Mouse (Mus musculus): Measurements from ENCODE around the gene Lce1b.
A peak's percentile ranks its signal among the peaks of the same experiment; 100 is the strongest.

Gene Lce1b

DNA sequence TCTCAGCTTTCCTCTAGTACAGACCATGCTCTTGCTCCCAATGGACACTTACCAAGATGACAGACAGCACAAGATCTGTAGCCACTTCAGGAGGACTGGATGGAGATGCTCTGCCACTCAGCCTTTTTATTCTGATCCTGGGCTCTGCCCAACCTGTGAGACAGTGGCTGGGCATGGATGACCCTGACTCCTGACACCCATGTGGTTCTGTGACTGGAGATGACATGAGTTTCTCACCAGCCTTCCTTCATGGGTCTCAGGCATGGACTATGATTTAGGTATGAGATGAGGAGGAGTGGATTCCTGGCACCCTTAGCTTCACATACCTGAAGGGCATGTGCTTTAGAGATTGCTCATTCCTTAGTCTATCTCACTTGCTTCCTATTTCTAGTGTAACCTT, at the start of gene Lce1b:
Gene Lce1b (minus strand): TSS at position 101 of the 400 bp plus-strand sequence.
- no peak for DNase-seq

DNA sequence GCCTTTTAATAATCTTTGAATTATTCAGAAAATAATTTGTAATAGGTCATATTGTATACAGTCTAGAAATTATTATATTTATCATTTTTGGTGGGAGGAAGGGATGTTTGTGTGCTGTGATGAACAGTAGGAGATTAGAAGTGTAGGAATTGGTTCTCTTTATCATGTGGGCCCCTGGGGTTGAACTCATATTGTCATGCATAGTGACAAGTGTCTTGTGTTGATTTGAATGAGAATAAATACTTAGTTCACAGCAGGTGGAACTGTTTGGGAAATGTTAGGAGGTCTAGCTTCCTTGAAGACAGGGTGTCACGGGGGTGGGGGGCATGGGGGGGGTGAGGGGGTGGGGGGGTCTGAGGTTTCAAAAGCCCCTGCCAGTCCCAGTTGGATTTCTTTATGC, 37.9 kb upstream of the Lce1b start:
- no peak for DNase-seq

DNA sequence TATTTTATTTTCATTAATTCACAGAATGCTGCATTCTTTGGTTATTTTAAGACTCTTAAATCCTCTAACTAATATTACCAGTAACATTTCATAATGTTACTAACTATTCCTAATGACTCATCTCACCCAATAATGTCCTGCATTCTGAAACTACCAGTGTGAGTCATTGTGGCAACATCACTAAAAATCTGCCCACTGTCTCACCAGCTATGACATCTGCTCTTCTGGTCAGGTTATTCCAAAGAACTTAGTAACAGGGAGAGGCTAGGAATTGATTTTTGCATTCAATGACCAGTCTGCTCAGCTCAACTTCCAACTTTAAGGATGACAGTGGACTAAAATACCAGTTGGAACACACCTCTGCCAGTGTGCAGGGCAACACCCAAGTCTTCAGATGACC, 35.0 kb upstream of the Lce1b start:
- no peak for DNase-seq

DNA sequence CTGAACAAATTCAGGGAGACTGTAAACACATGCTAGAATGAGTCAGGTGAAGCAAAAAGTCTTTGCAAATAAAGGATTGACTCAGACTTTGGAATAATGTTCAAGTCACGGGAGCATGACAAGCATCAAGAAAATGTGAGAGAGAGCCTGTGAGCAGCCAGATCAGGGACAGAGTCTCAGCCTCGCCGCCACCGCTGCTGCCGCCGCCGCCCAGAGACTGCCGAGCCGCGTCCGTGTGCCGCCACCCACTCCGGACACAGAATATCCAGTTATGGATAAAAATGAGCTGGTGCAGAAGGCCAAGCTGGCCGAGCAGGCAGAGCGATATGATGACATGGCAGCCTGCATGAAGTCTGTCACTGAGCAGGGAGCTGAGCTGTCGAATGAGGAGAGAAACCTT, 32.4 kb upstream of the Lce1b start:
- DNase-seq, result peak; percentile 30 to 40

DNA sequence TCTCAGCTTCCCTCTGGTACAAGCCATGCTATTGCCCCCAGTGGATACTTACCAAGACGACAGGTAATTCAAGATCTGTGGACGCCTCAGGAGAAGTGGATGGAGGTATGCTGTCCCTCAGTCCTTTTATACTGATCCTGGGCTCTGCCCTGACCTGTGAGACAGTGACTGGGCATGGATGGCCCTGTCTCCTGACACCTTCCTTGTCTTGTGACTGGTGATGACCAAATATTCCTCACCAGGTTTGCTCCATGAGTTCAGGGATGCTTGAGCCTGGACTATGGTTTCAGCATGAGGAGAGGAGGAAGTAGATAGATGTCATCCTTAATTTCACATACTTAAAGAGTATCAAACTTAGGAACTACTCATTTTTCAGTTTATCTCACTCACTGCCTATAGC, 30.4 kb upstream of the Lce1b start, which contains the start of gene Lce1d:
Gene Lce1d (minus strand): TSS at position 101 of the 400 bp plus-strand sequence.
- DNase-seq, result no peak

DNA sequence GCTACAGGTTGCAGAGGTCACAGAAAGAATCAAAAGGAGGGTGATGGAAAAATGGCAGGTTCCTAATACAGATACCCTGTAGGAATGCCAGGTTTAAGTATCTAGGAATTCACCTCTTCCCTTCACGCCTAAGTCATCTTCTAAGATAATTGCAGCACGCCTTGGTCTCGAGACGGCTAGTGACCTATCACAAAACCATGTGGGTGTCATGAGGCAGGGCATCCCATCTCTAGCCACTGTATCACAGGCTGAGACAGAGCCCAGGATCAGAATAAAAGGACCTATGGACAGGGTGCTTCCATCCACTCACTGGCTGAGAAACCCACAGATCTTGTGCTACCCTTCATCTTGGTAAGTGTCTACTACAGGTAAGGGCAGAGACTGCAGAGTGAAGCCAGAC, 22.2 kb upstream of the Lce1b start, which contains the start of gene Lce1c:
Gene Lce1c (plus strand): TSS at position 301 of the 400 bp plus-strand sequence.
- no peak for DNase-seq

DNA sequence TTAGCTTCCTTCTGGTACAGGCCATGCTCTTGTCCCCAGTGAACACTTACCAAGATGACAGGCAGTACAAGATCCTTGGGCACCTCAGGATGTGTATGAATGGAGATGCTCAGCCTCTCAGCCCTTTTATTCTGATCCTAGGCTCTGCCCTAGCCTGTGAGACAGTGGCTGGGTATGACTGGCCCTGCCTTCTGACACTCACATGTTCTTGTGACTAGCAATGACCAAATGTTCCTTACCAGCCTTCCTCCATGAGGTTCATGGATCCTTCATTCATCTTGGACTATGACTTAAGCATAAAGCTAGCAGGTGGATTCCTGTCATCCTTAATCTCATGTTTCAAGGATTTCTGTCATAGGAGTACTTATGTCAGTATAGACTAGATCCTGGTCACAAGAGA, 13.5 kb upstream of the Lce1b start, which contains the start of gene Lce1a2:
Gene Lce1a2 (minus strand): TSS at position 101 of the 400 bp plus-strand sequence.
- DNase-seq, result no peak

DNA sequence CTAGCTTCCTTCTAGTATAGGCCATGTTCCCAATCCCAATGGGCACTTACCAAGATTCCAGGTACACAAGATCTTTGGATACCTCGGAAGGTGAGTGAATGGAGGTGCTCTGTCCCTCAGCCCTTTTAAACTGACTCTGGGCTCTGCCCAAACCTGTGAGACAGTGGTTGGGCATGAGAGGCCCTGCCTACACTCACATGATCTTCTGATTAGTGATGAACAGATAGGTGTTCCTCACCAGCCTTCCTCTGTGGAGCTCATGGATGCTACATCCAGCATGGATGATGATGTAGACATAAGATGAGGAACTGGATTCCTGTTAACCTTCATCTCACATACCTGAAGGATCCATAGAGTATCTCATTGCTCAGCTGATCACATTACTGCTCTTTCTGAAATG, 8.5 kb downstream of the Lce1b start, which contains the start of gene Lce1a1:
Gene Lce1a1 (minus strand): TSS at position 101 of the 400 bp plus-strand sequence.
- DNase-seq, result no peak

DNA sequence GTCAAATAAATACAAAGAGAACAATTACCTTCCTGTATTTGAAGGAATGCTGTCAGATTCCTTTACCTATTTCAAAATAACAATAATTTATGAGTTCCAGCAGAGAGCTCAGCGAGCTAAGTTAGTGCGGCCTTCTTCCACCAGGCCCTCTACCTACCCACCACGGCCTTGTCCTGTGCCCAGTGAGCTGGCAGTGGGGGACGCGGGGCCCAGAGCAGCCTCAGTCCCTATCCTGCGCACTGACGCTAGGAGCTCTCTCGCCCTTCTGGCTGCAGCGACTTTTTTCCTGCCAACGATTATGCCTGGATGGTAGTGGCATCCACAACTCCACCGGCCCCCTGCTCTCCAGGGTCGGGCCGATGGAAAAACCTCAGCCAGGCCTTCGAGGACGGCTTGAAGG, 16.9 kb downstream of the Lce1b start:
- DNase-seq, result no peak

DNA sequence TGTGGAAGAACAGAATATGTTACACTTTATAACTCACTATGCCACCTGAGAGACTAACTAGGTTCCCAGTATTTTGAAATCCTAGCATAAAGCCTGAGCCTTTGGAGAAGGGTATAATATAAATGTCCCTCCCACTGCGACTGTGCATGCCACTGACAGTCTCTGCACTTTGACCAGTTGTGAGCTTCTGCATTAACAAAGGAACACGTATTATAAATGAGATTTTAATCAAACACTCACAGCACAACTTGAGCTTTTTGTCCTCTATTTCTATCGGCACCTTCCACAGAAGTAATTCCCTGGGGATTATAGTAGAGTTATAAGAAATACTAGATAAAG, 18.1 kb downstream of the Lce1b start:
- no peak for DNase-seq

DNA sequence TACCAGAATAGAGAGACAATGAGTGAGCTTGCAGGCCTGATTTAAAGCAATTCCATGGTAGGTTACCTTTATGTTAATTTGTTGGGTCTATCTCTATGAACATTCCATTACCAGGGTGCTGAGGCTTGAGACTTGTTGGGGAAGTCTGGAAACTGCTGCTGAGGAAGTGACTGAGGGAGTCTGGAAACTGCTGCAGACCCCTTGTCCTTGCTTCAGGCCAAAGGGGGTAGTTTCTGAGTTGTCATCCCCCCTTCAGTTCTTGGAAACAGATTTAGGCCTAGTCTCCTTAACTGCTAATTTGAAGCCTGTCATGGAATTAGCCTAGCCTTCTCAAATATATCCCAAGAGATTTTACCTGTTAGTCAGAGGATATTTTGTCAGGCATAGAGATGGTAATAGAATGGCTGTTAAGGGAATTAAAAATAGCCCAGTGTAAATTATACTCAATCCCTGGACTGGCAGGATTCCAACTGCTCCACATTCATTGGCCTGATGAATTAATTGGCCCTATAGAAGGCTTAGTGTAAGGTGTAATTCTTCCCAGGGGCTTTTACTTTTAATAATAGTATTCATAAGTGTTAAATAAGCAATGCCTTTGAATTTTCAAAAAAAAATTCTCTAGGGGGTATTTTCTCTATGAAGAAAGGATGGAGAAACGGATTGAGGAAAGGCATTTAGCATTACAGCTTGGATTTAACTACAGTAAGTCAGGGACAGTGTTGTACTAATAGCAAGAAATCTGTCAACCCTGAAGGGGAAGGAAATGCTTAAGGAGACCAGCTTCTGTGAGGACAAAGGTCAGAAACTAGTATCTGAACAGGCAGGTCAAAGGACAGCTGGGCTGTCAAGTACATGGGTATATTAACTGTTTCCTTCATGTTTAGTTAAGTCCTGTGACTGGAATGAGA, 18.7 kb downstream of the Lce1b start:
- DNase-seq, result no peak

DNA sequence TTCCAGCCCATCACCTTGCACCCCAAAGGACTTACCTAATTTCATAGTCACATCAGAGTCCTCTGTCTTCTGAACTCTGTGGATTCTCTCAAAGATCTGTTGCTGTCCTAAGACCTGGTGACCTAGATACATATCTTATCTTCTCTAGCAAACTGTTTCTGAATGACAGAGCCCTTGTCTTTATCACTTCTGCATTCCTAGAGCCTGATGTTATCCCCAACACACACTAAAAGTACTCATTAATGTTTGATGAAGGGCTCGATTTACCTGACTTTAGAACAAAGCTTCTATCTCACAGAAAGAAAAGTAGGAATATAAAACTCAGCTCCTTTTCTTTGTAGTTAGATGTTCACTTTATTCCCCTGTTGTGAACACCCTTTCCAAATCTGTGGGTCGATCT, 35.2 kb downstream of the Lce1b start, which contains the start of gene Lce6a:
Gene Lce6a (minus strand): TSS at position 101 of the 400 bp plus-strand sequence.
- DNase-seq, result no peak

DNA sequence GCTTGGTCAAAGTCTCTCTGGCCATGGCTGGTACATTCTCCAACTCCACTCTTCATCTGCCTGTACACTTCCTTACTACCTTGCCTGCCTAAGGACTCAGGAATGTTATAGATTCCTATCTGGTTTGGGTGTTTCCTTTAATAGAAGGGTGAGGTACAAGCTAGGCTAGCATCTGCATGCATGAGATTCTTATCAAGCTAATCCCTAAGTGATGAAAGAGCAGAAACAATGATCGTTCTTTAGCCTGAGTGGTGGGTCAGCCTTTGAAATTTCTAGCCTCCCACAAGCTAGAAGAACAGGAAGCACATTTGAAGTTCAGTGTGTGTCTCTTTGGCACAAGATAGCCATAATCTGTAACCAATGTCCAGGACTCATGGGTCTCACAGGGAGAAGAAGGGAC, 46.9 kb downstream of the Lce1b start:
- DNase-seq, result no peak

DNA sequence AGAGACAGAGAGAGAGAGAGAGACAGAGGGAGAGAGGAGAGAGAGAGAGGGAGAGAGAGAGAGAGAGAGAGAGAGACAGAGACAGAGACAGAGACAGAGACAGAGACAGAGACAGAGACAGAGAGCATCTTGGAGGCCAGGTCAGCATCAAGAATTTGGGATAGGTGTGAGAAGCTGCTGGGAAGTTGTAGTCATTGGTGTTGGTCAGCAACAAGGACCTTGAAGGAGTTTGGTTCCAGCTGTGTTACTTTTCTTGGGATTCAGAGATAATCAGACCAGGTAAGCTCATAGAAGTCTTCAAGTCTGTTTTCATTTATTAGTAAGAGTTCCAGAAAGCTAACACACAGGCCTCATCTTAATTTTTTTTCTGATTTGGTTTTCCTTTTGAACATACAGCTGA, 49.3 kb downstream of the Lce1b start, which contains the start of gene 2210017I01Rik:
Gene 2210017I01Rik (minus strand): TSS at position 101 of the 400 bp plus-strand sequence.
- DNase-seq, result no peak
